Mouse (Mus musculus) left cerebral cortex, adult 8-10 months (tissue): ENCODE data around the gene Kbtbd6. TPM values are rescaled to one million over a fixed set of nuclear protein-coding genes. Genes with fewer than 3 reads are reported as not detected.
"Not testable (repeated sequence)": the region's sequence is repeated elsewhere in the genome, so short reads cannot be mapped to it uniquely, and the experiment has no call there.

Source experiments
- DNase-seq, 2 experiments: peaks; one replicate each; pipeline ENCODE4 v3.0.0; 2022; ENCODE audit warnings: low spot score in 2 of 2
- total RNA-seq, 4 experiments: library from RNA; stranded (reverse); gene quantifications; 2 replicates each; pipeline ENCODE4 v1.2.4; 2022

Kbtbd6 gene
- 1 to 10 TPM; 1.0 to 1.4 (median 1.2) TPM for total RNA-seq

- DNase-seq = peak; percentile 59 to 71
These were observed at the start of gene Kbtbd6 for GRCm38 (mm10) chr14:79451681-79452590. Gene Kbtbd6 (plus strand): TSS chr14:79451835.

DNA sequence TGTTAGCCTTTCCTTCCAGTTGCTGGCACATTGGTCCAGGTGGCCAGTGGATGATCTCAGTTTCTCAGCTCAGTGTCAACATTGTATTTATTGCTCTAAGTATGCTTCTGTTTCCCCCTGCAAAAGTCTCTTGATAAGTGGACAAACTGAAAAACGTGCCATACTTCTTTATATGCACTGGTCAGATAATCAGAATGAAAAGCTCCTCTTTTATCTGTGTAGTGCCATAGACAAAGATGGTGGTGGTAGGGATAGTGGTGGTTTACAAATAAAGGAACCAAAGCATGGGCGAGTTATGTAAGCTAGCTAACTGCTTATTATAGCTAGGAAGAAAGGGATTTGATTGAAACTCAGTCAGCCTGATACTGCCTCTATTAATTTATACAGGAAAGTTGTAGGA is 44.0 kb upstream of the Kbtbd6 start:
- no peak for DNase-seq

DNA sequence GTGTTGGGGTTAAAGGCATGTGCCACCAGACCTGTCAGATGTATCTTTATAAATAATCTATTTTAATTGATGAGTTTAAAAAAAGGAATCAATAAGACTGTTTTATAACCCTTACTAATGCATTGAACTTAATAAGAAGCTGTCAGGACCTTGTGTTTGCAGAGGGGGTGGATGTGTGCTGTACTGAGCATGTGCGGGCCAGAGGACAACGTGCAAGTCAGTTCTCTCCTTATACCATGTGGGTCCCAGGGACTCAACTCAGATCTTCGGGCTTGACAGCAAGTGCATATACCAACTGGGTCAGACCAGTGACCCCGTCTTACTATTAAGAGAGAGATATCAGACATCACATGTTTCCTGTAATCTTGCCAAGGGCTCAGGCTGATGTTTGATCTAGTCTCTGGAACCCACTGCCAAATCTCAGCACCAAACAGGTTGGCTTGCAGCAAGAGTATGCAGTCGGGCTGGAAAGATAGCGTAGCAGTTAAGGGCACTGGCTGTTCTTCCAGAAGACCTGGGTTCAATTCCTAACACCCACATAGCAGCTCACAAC is 42.3 kb upstream of the Kbtbd6 start:
- no peak for DNase-seq

DNA sequence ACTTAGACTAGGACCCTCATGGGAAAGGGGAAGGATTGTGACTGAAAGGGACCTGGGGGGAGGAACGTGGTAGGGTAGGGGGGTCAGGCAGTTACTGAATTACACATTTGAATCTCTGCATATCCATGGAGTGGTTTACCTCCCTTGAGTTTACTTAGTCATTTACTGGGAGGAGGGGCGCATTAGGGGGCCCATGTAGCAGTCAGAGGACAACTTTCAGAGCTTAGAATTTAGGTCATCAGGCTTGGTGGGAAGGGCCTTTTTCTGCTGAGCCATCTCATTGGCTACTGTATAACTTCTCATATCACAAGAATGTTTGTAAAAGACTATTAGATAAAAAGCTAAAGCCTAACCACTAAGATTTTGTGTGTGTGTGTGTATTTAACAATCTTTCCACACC is 41.0 kb upstream of the Kbtbd6 start:
- DNase-seq = no peak

GRCm38 (mm10) chr14:79413121-79413520 is 38.5 kb upstream of the Kbtbd6 start:
- DNase-seq = no peak

DNA sequence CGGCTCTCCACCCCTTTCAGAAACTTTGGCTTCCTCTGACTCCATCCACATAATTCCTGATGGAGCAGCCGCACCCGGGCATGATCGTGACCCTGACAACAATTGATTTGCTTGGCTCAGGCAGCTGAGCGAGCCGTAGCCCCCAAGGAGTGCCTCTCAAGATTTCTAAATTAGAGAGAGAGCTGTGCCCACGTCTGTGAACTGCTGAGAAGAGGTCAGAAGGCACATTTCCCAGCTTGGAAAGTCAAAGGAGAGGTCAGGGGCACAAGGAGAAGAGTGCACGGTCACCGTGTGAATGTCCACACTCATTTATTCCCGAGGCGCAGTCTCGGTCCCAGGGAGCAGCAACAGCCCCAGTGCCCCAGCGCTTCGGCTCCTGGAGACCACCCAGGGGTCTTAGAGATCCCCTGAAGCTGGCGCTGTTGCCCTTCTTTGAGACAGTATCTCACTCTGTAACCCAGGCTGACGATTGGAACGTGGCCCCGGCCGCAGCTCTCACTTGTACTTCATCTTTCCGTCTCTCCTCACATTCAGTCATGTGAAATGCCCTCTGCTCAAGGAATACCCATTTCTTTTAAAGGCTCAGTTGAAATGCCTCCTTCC is 31.5 kb upstream of the Kbtbd6 start:
- no peak for DNase-seq

- DNase-seq = peak; percentile 87 to 89
These were observed 25.5 kb upstream of the Kbtbd6 start, which contains the start of gene Kbtbd7 for GRCm38 (mm10) chr14:79425979-79426729. Gene Kbtbd7 (plus strand): TSS chr14:79426511.

GRCm38 (mm10) chr14:79426730-79427365 is 24.8 kb upstream of the Kbtbd6 start:
- not testable (repeated sequence) for DNase-seq

DNA sequence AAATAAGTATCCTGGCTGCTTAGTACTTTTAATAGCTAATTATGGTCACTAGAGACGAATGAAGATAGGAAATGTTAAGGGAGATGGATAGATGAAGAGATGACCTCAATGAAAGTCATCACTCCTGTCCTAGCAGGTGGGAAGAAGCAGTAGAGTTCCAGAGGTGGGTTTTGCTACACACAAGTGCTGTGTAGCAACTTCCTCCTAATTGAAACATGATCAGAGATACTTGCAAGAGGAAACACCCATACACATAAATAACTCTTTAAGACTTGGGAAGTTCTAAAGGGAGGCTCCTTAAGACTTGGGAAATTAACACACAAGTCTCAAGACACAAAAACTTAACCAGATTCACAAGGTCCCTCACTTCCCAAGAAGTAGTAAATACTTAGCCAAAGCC is 17.6 kb upstream of the Kbtbd6 start:
- DNase-seq = no peak

DNA sequence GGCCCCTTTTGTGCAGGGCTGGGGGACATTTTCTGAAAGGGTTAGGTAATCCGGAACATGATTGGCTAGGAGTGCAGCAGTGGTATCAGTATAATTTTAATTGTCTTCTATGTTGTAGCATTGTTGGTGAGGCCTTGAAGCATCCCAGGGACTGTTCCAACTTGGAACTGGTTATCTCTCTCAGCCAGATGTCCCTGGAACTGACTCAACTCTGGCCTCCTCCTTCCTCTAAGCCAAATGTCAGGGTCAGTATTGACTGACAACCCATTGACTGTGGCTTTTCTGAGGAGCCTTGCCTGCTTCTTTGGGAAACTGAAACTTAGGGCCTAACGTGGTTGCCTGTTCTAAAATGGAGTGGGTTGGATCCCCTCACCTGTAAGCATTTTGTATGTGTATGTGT is 11.0 kb upstream of the Kbtbd6 start:
- DNase-seq = no peak

GRCm38 (mm10) chr14:79441441-79441840 is 10.2 kb upstream of the Kbtbd6 start:
- no peak for DNase-seq

- DNase-seq = no peak
These were observed 7.0 kb upstream of the Kbtbd6 start for GRCm38 (mm10) chr14:79444601-79445000.

DNA sequence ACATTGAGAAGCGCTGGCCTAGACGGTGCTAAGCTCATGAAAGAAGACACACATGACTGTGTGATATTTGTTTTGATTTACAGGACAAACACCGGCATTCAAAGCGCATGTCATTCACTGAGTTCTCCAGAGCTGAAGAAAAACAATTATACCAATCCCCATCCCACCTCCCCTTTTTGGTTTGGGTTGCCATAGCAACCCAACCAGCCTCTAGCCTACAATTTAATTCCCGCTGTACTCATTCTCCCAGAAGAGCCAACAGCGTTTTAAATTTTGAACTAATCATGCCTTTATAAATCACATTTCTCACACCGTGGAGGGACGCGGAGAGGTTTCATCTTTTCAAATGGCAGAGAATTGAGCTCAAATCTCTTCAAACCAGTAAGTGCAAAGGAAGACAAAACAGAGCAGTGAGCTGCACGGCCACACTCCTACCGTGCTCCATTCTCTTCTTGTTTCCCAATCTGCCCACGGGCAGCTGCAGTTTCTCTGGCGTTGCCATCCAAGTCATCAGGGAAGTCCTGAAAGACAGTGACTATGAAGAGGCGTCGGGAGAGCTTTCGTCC is 6.5 kb upstream of the Kbtbd6 start:
- DNase-seq = no peak

DNA sequence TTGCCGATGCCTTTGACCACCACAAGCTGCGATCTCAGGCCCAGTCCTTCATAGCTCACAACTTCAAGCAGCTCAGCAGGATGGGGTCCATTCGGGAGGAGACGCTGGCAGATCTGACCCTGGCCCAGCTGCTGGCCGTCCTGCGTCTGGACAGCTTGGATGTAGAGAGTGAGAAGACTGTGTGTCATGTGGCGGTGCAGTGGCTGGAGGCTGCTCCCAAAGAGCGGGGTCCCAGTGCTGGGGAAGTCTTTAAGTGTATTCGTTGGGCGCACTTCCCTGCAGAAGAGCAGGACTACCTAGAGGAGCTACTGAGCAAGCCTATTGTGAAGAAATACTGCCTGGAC is 928 bp downstream of the Kbtbd6 start:
- DNase-seq = not testable (repeated sequence)

DNA sequence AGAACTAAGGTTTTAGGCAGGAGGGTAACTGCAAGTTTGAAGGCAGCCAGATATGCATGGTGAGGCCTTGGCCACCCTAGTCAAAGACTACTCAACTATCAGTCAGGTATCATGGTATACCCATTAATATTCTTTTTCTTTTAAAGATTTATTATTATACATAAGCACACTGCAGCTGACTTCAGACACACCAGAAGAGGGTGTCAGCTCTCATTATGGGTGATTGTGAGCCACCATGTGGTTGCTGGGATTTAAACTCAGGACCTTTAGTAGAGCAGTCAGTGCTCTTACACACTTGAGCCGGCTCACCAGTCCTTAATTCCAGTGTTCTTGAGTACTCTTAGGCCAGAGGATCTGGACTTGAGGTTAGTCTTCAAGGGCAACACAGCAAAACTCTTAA is 8.8 kb downstream of the Kbtbd6 start:
- DNase-seq = no peak

- DNase-seq = no peak
These were observed 9.4 kb downstream of the Kbtbd6 start for GRCm38 (mm10) chr14:79460988-79461387.

- no peak for DNase-seq
These were observed 14.0 kb downstream of the Kbtbd6 start for GRCm38 (mm10) chr14:79465623-79466022.

DNA sequence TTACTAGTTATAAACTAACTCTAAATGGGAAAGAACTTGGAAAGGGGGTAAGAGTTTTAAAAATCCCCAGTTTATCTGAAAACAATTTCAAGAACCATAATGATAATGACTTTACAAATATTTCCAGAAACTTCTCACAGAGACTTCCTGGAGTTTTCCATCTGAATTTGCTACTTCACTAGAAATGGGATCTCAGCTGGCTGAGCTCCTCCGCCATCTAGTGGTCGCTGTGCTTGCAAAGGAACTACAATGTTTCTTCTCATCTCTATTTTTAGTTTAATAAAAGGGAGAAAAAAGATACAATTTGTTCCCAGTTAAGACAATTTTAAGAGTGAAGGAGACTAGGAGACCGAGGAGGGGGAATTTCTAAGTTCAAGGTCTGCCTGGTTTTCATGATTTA is 16.0 kb downstream of the Kbtbd6 start:
- DNase-seq = no peak

- no peak for DNase-seq
These were observed 21.7 kb downstream of the Kbtbd6 start for GRCm38 (mm10) chr14:79473384-79473783.

DNA sequence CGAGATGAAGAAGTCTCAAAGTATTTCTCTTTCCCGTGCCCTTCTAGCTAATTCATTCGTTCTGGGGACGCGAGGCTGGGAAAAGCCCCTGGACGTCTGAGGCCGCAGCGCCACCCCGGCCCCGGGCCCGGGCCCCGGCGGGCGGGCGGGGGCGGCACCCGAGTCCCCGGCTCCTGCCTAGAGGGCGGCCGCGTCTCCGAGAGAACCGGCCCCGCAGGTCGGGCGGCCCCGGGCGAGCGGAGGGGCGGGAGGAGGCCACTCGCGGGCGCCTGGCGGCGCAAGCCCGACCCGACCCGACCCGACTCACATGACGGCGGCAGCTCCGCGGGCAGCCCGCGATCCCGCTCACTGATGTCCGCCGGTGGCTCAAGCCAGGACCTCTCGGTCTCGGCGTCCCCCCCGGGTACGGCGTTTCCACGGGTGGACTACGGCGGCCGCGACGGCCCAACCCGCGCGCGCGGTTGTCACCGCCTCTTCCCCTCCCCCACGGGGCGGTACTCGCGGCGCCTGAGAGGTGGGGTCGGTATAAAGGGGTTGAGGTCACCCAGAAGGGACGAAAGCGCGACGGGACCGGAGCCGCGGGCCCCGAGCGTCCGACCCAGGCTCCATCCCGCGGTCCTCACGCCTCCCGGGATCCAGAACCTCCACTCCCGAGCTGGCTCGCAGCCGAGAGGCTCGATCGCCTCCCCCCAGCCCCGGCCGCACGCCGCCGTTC is 29.1 kb downstream of the Kbtbd6 start, which contains the start of gene Elf1:
TSS of gene Elf1 (plus strand) at position 571 of the 715 bp plus-strand sequence.
- DNase-seq = peak; percentile 92 to 93
